Mouse (Mus musculus): Measurements from ENCODE around the gene Srrm3. TPM values are rescaled to one million over a fixed set of nuclear protein-coding genes. Genes with fewer than 3 reads are reported as not detected.

The Srrm3 gene
- total RNA-seq, 2 experiments from 2014 or later = not detected

DNA sequence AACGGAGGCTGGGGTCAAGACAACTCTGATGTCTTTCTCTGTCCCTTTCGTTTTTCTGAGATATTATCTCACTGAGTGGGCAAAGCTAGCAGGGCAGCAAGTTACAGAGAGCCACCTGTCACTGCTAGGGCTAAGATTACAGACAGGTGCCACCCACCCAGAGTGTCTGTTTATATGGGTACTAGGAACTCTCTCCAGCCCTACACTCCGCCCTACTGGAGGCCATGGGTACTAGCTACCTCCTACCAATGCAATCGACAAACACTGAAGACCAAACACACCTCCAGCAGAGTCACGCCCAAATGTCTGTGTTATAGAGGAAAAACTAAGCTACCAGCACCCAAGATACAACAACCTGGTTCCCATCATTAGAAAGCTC, 111.4 kb downstream of the Srrm3 start:
- ATAC-seq (replicated peaks; ENCODE audit: low FRiP score, poor library complexity, severe bottlenecking) = no peak

DNA sequence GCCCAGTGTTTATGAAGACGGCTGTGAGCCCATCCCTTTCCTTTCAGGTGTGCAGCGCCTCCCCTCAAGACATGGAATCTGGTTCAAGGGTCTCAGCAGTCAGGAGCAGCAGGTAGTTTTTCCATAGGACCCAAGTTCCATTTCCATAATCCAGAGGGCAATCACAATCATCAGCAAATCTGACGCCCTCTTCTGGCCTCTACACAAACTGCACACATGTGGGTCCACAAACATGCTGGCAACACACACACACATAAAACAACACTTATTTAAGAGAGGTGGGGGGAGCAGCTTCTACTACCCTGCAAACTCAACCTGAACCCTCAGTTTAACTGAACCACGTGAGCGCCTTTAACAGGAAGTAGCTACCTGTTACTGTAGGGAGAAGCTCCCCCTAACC, 111.9 kb downstream of the Srrm3 start:
- no peak for ATAC-seq (replicated peaks; ENCODE audit: low FRiP score, poor library complexity, severe bottlenecking)

DNA sequence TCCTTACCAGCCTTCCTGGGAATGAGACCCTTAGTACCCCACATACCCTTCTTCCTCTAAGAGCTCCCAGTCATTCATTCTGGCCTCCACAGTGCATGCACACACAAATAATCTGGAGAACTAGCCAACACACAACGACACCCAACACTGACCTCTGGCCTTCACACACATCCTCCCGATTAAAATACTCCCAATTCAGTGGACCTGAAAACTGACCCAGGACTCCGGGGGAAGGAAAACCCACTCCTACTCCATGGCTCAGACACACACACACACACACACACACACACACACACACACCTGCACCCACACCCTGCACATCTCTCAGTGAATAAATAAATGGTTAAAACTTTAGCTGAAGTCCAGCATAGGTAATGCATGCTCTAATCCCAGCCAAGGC, 113.2 kb downstream of the Srrm3 start:
- no peak for ATAC-seq (replicated peaks; ENCODE audit: low FRiP score, poor library complexity, severe bottlenecking)

DNA sequence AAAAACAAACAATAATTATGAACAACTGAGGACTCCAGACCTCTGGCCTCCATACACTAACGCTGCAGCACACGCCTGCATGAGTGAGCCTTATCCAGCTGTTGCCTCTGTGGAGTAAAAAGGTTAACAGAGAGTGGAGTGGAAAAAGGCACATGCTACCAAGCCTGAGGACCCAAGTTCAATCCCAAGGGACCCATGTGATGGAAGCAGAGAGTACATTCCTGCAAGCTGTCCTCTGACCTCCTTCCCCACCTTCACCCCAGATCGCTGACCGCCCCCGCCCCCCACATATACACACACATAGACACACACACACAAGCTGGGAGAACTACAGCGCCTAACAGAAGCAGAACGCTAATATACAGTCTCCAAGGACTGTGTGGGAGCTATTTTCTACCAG, 117.2 kb downstream of the Srrm3 start:
- no peak for ATAC-seq (replicated peaks; ENCODE audit: low FRiP score, poor library complexity, severe bottlenecking)

Other genes starting within 250 kb of the Srrm3 start
- not detected in 2 replicates for gene Ccl26, start 243.3 kb upstream of the Srrm3 start, total RNA-seq (2015; ENCODE audit: low replicate concordance)
- not detected in 2 replicates for gene Ccl26, start 243.3 kb upstream of the Srrm3 start, total RNA-seq (2017; ENCODE audit: low replicate concordance)
- not detected in 2 replicates for gene Ccl24, start 233.8 kb upstream of the Srrm3 start, total RNA-seq (2015; ENCODE audit: low replicate concordance)
- gene Ccl24, start 233.8 kb upstream of the Srrm3 start, total RNA-seq (2017; ENCODE audit: low replicate concordance) = not detected in 2 replicates
- gene Rhbdd2, start 174.3 kb upstream of the Srrm3 start, total RNA-seq (2015; ENCODE audit: low replicate concordance) = 1.8 and 3.4 TPM in 2 replicates
- gene Rhbdd2, start 174.3 kb upstream of the Srrm3 start, total RNA-seq (2017; ENCODE audit: low replicate concordance) = 0.45 and 1.0 TPM in 2 replicates
- 7.1 and 9.7 TPM in 2 replicates for gene Por, start 136.9 kb upstream of the Srrm3 start, total RNA-seq (2015; ENCODE audit: low replicate concordance)
- 10.8 and 17.5 TPM in 2 replicates for gene Por, start 136.9 kb upstream of the Srrm3 start, total RNA-seq (2017; ENCODE audit: low replicate concordance)
- gene Tmem120a, start 62.4 kb upstream of the Srrm3 start, total RNA-seq (2015; ENCODE audit: low replicate concordance) = 9.6 TPM in 1 of 2 replicates, not detected in the other
- gene Tmem120a, start 62.4 kb upstream of the Srrm3 start, total RNA-seq (2017; ENCODE audit: low replicate concordance) = 0.77 TPM in 1 of 2 replicates, not detected in the other
- gene Styxl1, start 28.5 kb upstream of the Srrm3 start, total RNA-seq (2015; ENCODE audit: low replicate concordance) = not detected in 2 replicates
- not detected in 2 replicates for gene Styxl1, start 28.5 kb upstream of the Srrm3 start, total RNA-seq (2017; ENCODE audit: low replicate concordance)
- 156 and 193 TPM in 2 replicates for gene Mdh2, start 28.4 kb upstream of the Srrm3 start, total RNA-seq (2015; ENCODE audit: low replicate concordance)
- gene Mdh2, start 28.4 kb upstream of the Srrm3 start, total RNA-seq (2017; ENCODE audit: low replicate concordance) = 74.0 and 81.6 TPM in 2 replicates
- gene Hspb1, start 81.0 kb downstream of the Srrm3 start, total RNA-seq (2015; ENCODE audit: low replicate concordance) = not detected in 2 replicates
- not detected in 2 replicates for gene Hspb1, start 81.0 kb downstream of the Srrm3 start, total RNA-seq (2017; ENCODE audit: low replicate concordance)
- gene Ywhag, start 127.7 kb downstream of the Srrm3 start, total RNA-seq (2015; ENCODE audit: low replicate concordance) = 30.3 and 35.2 TPM in 2 replicates
- 11.6 and 12.2 TPM in 2 replicates for gene Ywhag, start 127.7 kb downstream of the Srrm3 start, total RNA-seq (2017; ENCODE audit: low replicate concordance)
- not detected in 2 replicates for gene Ssc4d, start 167.6 kb downstream of the Srrm3 start, total RNA-seq (2015; ENCODE audit: low replicate concordance)
- not detected in 2 replicates for gene Ssc4d, start 167.6 kb downstream of the Srrm3 start, total RNA-seq (2017; ENCODE audit: low replicate concordance)
- not detected in 2 replicates for gene Zp3, start 173.2 kb downstream of the Srrm3 start, total RNA-seq (2015; ENCODE audit: low replicate concordance)
- not detected in 2 replicates for gene Zp3, start 173.2 kb downstream of the Srrm3 start, total RNA-seq (2017; ENCODE audit: low replicate concordance)
- gene Dtx2, start 187.9 kb downstream of the Srrm3 start, total RNA-seq (2015; ENCODE audit: low replicate concordance) = 1.8 and 3.8 TPM in 2 replicates
- 0.13 and 2.3 TPM in 2 replicates for gene Dtx2, start 187.9 kb downstream of the Srrm3 start, total RNA-seq (2017; ENCODE audit: low replicate concordance)
- gene Upk3b, start 231.6 kb downstream of the Srrm3 start, total RNA-seq (2015; ENCODE audit: low replicate concordance) = not detected in 2 replicates
- gene Upk3b, start 231.6 kb downstream of the Srrm3 start, total RNA-seq (2017; ENCODE audit: low replicate concordance) = not detected in 2 replicates
- gene Upk3bl, start 247.6 kb downstream of the Srrm3 start, total RNA-seq (2015; ENCODE audit: low replicate concordance) = not detected in 2 replicates
- gene Upk3bl, start 247.6 kb downstream of the Srrm3 start, total RNA-seq (2017; ENCODE audit: low replicate concordance) = not detected in 2 replicates

All from erythroid progenitor cell, adult 5-6 weeks (primary cell).